Mouse (Mus musculus): ENCODE measurements at regions not wholly inside any gene's neighbourhood (a gene's known extent, or its start where the extent isn't known, plus 50 kb on each side); places are given as distances from the start of the nearest gene placed in this dataset.

- H3K27ac ChIP-seq = no peak overlapping the region
- no peak overlapping the region for H3K9ac ChIP-seq
- no peak for ATAC-seq (ENCODE audit: low FRiP score)
- peaks cover 3% of the 10 kb centered on the region; the same call in 1 of the 2 replicates for H3K36me3 ChIP-seq
- H3K9me3 ChIP-seq = peaks cover 10% of the 10 kb centered on the region
- no peak overlapping the region for H3K4me3 ChIP-seq
- no peaks in the 10 kb centered on the region for H3K27me3 ChIP-seq
- H3K4me1 ChIP-seq (replicated peaks) = no peaks in the 10 kb centered on the region
- 73% methylated on average over 15 of the region's 15 CpGs for WGBS
- no peak overlapping the region for H3K4me2 ChIP-seq
These were observed 156.2 kb upstream of the Tom1l1 start for GRCm38 (mm10) chr11:90844266-90844924.

DNA sequence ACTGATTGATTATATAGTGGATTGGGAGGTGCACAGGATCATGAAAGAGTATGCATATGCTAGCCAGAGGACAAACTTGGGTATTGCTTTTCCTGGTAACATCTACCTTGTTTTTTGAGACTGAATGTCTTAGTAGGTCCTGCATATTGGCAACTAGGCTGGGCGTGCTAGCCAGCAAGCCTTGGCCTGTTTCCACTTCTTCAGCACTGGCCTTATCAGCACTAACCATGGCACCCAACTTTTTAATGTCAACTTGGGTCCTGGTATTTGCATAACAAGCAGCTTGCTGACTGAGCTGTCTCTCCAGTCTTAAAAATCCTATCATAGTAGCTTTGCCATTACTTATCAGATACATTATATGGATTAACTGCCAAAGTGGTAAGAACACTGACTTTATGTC lies 150.0 kb upstream of the Tom1l1 start:
- H3K36me3 ChIP-seq = peaks cover 3% of the 10 kb centered on the region; the same call in 1 of the 2 replicates
- H3K27ac ChIP-seq = no peak overlapping the region
- H3K4me2 ChIP-seq = no peak overlapping the region
- no peaks in the 10 kb centered on the region for H3K27me3 ChIP-seq
- H3K9me3 ChIP-seq = peaks cover 5% of the 10 kb centered on the region
- ATAC-seq (ENCODE audit: low FRiP score) = no peak
- H3K4me1 ChIP-seq (replicated peaks) = no peaks in the 10 kb centered on the region
- WGBS = 79% methylated on average over 1 of the region's 1 CpGs
- H3K9ac ChIP-seq = no peak overlapping the region
- H3K4me3 ChIP-seq = no peak overlapping the region

GRCm38 (mm10) chr11:90824761-90825160 lies 136.6 kb upstream of the Tom1l1 start:
- Histone ChIP-seq H3K9me3 (no peaks in the 10 kb centered on the region), H3K4me3 (no peak overlapping the region), H3K4me2 (no peak overlapping the region), H3K36me3 (no peaks in the 10 kb centered on the region), H3K27me3 (no peaks in the 10 kb centered on the region), H3K27ac (no peak overlapping the region), H3K9ac (no peak overlapping the region), H3K4me1 (replicated peaks) (no peaks in the 10 kb centered on the region)
- WGBS = 78% methylated on average over 5 of the region's 5 CpGs
- no peak for ATAC-seq (ENCODE audit: low FRiP score)

DNA sequence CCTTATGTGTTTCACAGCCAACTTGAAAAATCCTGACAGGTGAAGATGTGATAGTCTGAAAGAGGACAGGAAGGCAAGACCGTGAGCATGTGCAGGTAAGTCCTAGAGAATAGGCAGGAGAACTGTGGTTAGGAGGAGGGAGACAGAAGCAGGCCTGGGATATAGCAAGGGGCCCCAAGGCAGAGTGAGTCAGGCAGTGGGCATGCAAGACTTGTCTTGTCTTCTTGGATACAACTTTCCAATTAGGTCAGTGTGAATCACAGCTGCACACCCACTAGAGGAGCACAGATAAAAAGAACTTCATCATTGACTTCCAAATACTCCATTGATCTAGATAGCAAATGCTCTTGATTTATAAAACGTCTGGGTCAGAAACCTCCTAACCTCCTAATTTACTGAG lies 128.6 kb upstream of the Tom1l1 start:
- ATAC-seq (ENCODE audit: low FRiP score) = no peak
- no peaks in the 10 kb centered on the region for H3K4me1 ChIP-seq (replicated peaks)
- H3K4me2 ChIP-seq = no peak overlapping the region
- 83% methylated on average over 2 of the region's 2 CpGs for WGBS
- no peaks in the 10 kb centered on the region for H3K36me3 ChIP-seq
- H3K9ac ChIP-seq = no peak overlapping the region
- H3K4me3 ChIP-seq = no peak overlapping the region
- no peaks in the 10 kb centered on the region for H3K27me3 ChIP-seq
- no peaks in the 10 kb centered on the region for H3K9me3 ChIP-seq
- H3K27ac ChIP-seq = no peak overlapping the region

DNA sequence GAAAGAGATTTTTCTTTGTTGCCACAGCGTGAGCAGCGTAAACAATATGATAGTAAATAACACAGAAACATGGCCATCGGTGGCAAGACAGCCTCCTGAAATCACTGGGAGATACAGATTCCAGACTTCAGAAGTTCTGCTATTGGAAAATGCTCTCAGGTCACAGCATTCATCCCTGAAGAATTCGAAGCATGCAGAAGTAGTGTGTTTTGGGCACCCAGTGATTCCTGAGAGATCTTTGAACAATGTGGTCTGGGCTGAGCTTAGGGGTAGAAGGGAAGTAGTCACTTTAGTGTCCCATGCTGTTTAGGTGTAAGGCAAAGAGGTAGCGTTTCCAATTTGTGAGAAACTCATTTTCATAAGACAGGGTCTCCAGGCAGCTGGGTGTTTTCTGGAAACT lies 126.3 kb upstream of the Tom1l1 start:
- ATAC-seq (ENCODE audit: low FRiP score) = no peak
- H3K27ac ChIP-seq = no peak overlapping the region
- H3K36me3 ChIP-seq = no peaks in the 10 kb centered on the region
- 88% methylated on average over 5 of the region's 5 CpGs for WGBS
- no peak overlapping the region for H3K4me2 ChIP-seq
- H3K9me3 ChIP-seq = no peaks in the 10 kb centered on the region
- H3K9ac ChIP-seq = no peak overlapping the region
- H3K4me1 ChIP-seq (replicated peaks) = no peaks in the 10 kb centered on the region
- no peak overlapping the region for H3K4me3 ChIP-seq
- no peaks in the 10 kb centered on the region for H3K27me3 ChIP-seq

DNA sequence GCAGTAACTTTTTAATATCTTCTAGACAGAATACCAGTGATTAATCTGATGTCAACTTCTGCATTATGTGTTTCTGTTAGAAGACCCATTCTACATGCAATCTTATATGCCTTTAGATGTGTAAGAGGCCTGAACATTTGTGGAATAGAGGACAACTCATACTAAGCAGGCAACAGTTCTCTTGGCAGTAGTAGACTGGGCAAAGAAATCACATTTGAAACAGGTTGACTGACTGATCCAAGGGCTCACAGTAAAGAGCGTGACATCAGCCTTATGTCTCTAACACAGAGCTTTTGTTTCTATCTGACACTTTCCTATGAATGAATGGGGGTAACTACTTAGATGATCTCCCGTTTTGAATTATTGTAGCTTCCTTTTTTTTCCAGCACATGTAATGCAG lies 124.8 kb upstream of the Tom1l1 start:
- Histone ChIP-seq H3K4me3 (no peak overlapping the region), H3K27ac (no peak overlapping the region), H3K4me2 (no peak overlapping the region), H3K36me3 (no peaks in the 10 kb centered on the region), H3K9ac (no peak overlapping the region), H3K9me3 (no peaks in the 10 kb centered on the region), H3K4me1 (replicated peaks) (no peaks in the 10 kb centered on the region), H3K27me3 (no peaks in the 10 kb centered on the region)
- WGBS = 80% methylated on average over 2 of the region's 2 CpGs
- no peak for ATAC-seq (ENCODE audit: low FRiP score)

DNA sequence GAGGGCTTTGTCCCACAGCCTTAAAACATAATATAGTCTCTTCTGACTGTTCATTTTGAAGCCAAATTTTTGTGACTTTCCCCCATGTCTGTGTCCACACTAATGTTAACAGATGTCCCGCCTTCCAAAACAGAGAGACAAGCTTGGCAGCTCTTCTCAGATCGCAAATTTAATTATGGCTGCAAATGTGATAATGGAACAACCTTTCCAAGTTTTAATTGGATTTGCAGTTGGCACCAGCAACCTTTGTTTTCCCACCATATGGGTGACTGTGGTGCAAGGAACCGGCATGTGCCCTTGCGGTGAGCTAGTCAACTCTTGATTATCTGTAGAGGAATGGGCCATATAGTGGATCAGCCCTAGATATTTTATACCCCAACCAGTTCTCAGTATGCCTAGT lies 124.4 kb upstream of the Tom1l1 start:
- Histone ChIP-seq H3K4me2 (no peak overlapping the region), H3K9me3 (no peaks in the 10 kb centered on the region), H3K4me3 (no peak overlapping the region), H3K9ac (no peak overlapping the region), H3K27ac (no peak overlapping the region), H3K36me3 (no peaks in the 10 kb centered on the region), H3K27me3 (no peaks in the 10 kb centered on the region), H3K4me1 (replicated peaks) (no peaks in the 10 kb centered on the region)
- no peak for ATAC-seq (ENCODE audit: low FRiP score)
- 90% methylated on average over 4 of the region's 4 CpGs for WGBS

DNA sequence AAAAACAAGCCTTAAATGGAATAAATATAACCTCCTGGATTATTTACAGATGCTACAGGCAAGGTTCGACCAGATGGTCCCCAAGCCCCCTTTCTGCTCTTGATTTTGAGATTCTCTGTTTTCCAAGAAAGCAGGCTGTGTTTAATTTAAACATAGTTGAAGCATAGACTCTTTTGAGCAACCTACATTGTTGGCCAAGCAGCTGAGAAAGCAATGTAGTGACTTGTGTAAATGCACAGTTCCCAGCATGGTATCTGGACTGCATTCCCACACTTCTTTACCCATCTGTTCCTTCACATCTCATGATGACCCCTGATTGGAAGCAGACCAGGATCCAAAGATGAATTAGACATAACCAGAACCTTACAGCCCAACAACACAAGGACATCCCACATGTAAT lies 120.3 kb upstream of the Tom1l1 start:
- H3K27me3 ChIP-seq = no peaks in the 10 kb centered on the region
- no peak for ATAC-seq (ENCODE audit: low FRiP score)
- H3K9ac ChIP-seq = no peak overlapping the region
- H3K27ac ChIP-seq = no peak overlapping the region
- WGBS = 90% methylated on average over 1 of the region's 1 CpGs
- H3K4me3 ChIP-seq = no peak overlapping the region
- H3K36me3 ChIP-seq = no peaks in the 10 kb centered on the region
- no peak overlapping the region for H3K4me2 ChIP-seq
- H3K9me3 ChIP-seq = no peaks in the 10 kb centered on the region
- H3K4me1 ChIP-seq (replicated peaks) = no peaks in the 10 kb centered on the region

DNA sequence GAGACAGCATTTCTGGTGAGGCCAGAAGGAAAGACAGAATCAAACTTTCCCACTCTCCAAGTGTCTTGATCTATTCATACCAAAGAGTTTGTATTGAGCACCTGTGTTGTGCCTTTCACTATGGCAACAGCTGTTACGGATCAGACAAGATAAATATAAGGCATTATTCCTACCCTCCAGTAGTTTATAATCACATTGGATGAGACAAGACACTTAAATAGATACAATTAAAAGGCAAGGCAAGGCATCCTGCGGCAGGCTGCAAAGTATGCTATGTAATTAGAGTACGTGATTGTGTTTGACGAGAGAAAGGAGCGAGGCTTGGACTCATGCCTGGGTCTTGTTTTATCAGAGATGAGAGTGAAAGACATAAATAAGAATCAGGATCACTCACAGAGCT lies 119.2 kb upstream of the Tom1l1 start:
- Histone ChIP-seq H3K4me3 (no peak overlapping the region), H3K9ac (no peak overlapping the region), H3K27me3 (no peaks in the 10 kb centered on the region), H3K9me3 (no peaks in the 10 kb centered on the region), H3K36me3 (no peaks in the 10 kb centered on the region), H3K4me2 (no peak overlapping the region), H3K27ac (no peak overlapping the region), H3K4me1 (replicated peaks) (no peaks in the 10 kb centered on the region)
- ATAC-seq (ENCODE audit: low FRiP score) = no peak
- WGBS = 77% methylated on average over 5 of the region's 5 CpGs

- Histone ChIP-seq H3K9ac (no peak overlapping the region), H3K27me3 (no peaks in the 10 kb centered on the region), H3K9me3 (no peaks in the 10 kb centered on the region), H3K36me3 (no peaks in the 10 kb centered on the region), H3K4me2 (no peak overlapping the region), H3K4me1 (replicated peaks) (no peaks in the 10 kb centered on the region), H3K4me3 (no peak overlapping the region), H3K27ac (no peak overlapping the region)
- WGBS = 84% methylated on average over 7 of the region's 7 CpGs
- no peak for ATAC-seq (ENCODE audit: low FRiP score)
These were observed 114.6 kb upstream of the Tom1l1 start for GRCm38 (mm10) chr11:90802569-90803363.

DNA sequence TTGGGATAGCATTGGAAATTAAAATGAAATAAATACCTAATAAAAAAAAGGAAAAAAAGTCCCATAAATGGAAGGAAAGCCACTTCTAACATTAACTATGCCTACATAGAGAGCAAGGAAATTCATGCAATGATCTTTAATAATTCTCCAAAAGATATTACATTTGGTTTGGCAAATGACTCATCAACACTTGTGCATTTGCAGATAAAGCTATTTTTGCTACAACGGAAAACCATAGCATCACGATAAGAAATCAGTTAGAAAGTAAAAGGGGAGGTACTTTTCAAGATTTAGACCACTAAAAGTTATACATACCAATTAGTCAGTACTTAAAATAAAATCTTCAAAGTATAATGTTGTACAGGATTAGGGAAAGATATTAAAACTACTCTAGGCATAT lies 109.4 kb upstream of the Tom1l1 start:
- Histone ChIP-seq H3K4me1 (replicated peaks) (no peaks in the 10 kb centered on the region), H3K36me3 (no peaks in the 10 kb centered on the region), H3K27ac (no peak overlapping the region), H3K9me3 (no peaks in the 10 kb centered on the region), H3K4me2 (no peak overlapping the region), H3K4me3 (no peak overlapping the region), H3K27me3 (no peaks in the 10 kb centered on the region), H3K9ac (no peak overlapping the region)
- 96% methylated on average over 2 of the region's 2 CpGs for WGBS
- no peak for ATAC-seq (ENCODE audit: low FRiP score)

- Histone ChIP-seq H3K4me1 (replicated peaks) (no peaks in the 10 kb centered on the region), H3K9ac (no peak overlapping the region), H3K9me3 (no peaks in the 10 kb centered on the region), H3K4me2 (no peak overlapping the region), H3K27me3 (no peaks in the 10 kb centered on the region), H3K4me3 (no peak overlapping the region), H3K36me3 (no peaks in the 10 kb centered on the region), H3K27ac (no peak overlapping the region)
- no peak for ATAC-seq (ENCODE audit: low FRiP score)
- 89% methylated on average over 8 of the region's 8 CpGs for WGBS
These were observed 95.4 kb upstream of the Tom1l1 start for GRCm38 (mm10) chr11:90783537-90783936.

DNA sequence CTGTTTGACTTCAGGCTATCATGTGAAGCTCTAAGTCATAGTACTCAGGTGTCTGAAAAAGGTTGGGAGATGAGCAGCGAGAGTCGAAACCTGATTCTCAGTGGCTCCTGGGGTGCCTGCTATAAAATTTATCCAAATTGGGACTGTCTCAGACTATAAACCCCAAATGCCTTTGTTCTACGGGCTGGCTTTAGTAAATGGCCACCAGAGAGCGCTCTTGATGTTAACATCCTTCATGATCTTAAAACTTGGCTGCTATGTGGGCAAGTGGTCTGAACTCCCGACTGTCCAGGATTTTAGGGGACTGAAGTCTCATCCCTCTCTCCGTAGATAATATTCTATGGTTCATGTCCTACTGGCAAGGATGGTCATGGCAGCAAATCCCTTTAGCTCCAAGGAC lies 94.8 kb upstream of the Tom1l1 start:
- WGBS = 43% methylated on average over 6 of the region's 6 CpGs

More for the DNA sequence above, 94.8 kb upstream of the Tom1l1 start:
- Histone ChIP-seq H3K9me3 (no peaks in the 10 kb centered on the region), H3K4me2 (no peak overlapping the region), H3K36me3 (no peaks in the 10 kb centered on the region), H3K4me1 (replicated peaks) (no peaks in the 10 kb centered on the region), H3K4me3 (no peak overlapping the region), H3K27me3 (no peaks in the 10 kb centered on the region), H3K27ac (no peak overlapping the region), H3K9ac (no peak overlapping the region)
- no peak for ATAC-seq (ENCODE audit: low FRiP score)
